Mouse (Mus musculus) G1E-ER4 (cell line): ENCODE data around the gene Ccdc177. TPM values are rescaled to one million over a fixed set of nuclear protein-coding genes. Genes with fewer than 3 reads are reported as not detected.

Source experiments
- GATA1 ChIP-seq: IDR thresholded peaks from one replicate; pipeline ENCODE4 v1.8.0; 2012; ENCODE audit warnings: low read length, inconsistent platforms
- polyA plus RNA-seq: library from polyadenylated mRNA; stranded (reverse); fragments of >175 nt; gene quantifications from 2 replicates; pipeline ENCODE4 v1.2.3, GENCODE M21; 2012

Gene Ccdc177
- polyA plus RNA-seq, 1 experiment: not detected

DNA sequence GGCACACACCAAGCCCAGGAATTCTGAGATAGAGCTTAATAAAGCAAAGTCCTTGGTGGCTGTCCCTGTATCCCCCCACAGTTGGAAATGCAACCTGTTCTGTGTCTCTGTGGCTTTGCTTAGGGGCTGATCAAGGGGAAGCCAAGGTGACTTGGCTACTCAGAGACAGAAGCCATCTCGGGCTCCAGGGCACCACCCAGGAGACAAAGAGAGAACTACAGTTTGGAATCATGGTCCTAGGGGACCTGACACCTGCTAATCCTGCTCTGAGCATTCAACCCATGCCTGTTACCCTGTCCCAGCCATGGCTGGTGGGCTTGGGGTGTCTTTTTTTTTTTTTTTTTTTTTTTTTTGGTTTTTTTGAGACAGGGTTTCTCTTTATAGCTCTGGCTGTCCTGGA, 32.3 kb downstream of the Ccdc177 start:
- no peak for TF ChIP-seq GATA1

GRCm38 (mm10) chr12:80724853-80725559, 35.5 kb downstream of the Ccdc177 start:
- TF ChIP-seq GATA1: no peak

DNA sequence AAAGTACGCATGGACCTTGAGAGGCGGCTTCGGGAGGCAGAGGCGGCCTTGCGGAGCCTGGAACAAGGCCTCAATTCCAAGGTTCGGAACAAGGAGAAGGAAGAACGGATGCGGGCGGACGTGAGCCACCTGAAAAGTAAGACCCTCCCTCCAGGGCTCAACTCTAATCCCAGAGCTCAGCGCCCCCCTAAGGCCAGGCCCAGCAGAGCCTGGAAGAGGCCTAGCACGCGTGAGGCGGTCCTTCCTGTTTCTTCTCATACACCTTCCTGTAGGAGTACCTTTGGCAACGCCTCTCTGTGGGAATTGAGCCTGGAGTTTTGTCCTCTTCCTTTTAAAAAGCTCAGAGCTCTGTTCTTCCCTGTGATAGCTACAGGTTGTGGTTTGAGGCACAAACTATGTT, 39.0 kb downstream of the Ccdc177 start:
- no peak for TF ChIP-seq GATA1

DNA sequence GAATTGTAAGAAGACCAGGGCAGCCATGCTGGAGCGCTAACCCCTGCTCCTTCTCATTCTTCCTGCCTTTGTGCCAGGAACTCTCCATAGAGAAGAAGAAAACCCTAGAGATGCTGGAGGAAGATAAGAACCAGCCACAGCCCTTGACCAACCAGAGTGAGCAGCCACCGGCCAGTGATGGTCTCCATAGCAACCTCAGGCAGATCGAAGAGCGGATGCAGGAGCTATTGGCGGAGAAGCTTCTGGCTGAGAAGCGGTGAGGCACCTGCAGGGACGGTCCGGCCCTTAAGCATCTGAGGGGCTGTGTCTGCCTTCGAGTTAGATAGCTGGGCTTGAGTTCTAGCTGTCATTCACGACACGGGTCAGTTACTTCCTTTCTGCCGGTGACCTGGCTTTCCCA, 40.0 kb downstream of the Ccdc177 start:
- TF ChIP-seq GATA1: no peak

DNA sequence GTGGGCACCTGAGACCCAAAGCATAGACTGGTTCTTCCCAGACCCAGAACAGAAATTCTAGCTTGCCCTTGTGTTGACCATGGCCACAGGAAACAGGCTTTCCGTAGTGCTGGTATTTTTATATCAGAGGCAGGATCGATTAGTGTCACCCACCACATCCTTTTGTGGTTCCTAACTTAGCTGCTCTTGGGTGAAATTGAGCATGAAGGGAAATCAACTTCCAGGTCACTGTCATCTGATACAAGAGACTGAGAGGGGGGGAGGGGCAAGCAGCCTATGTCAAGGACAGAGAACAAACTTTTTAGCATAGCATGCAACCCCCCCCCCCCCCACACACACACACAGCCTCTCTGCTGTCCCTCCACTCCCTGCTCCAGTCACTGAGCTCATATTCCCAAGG, 41.3 kb downstream of the Ccdc177 start:
- peak; percentile 23 for TF ChIP-seq GATA1

DNA sequence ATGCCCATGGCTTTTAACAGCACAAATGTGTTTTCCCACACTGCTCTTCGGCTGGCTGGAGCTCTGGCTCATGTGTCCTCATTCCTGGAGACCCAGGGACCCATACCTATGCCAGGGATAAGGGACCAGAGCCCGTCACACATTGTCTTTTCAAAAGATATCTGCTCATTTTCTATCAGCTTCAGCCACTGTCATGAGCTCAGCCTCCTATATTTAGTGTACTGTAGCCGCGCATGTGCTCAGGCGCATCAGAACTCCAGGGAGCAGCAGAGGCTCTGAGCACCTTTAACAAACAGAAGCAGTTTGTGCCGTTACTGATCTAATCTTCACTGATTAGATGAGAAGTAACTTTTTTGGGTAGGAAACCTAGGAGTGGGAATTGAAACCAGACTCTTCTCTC, 44.6 kb downstream of the Ccdc177 start:
- no peak for TF ChIP-seq GATA1

- no peak for TF ChIP-seq GATA1
Measured at GRCm38 (mm10) chr12:80706915-80707604, 53.4 kb downstream of the Ccdc177 start.

- no peak for TF ChIP-seq GATA1
Measured at GRCm38 (mm10) chr12:80706208-80706914, 54.1 kb downstream of the Ccdc177 start.

Other genes starting within 250 kb of the Ccdc177 start
- gene Galnt16, start 242.4 kb downstream of the Ccdc177 start, polyA plus RNA-seq: not detected in 2 replicates
- 15.7 and 17.9 TPM in 2 replicates for gene Slc39a9, start 116.8 kb downstream of the Ccdc177 start, polyA plus RNA-seq
- gene Erh, start 116.3 kb downstream of the Ccdc177 start, polyA plus RNA-seq: 20.0 and 67.6 TPM in 2 replicates
- gene Plekhd1, start 68.1 kb downstream of the Ccdc177 start, polyA plus RNA-seq: not detected in 2 replicates
- 22.0 and 22.1 TPM in 2 replicates for gene Susd6, start 29.8 kb upstream of the Ccdc177 start, polyA plus RNA-seq
- 72.1 and 175 TPM in 2 replicates for gene Srsf5, start 184.8 kb upstream of the Ccdc177 start, polyA plus RNA-seq
- gene Slc10a1, start 208.0 kb upstream of the Ccdc177 start, polyA plus RNA-seq: not detected in 2 replicates